Mouse (Mus musculus): Measurements from ENCODE around the gene Rps19.

- TF ChIP-seq CTCF (IDR thresholded peaks at IDR 0.05; ENCODE audit: extremely low read depth, insufficient read length, insufficient replicate concordance, low read depth, low read length) (peak; percentile 98; the same call in 1 of the 2 replicates), POLR2A (IDR thresholded peaks at IDR 0.05; ENCODE audit: low read depth, low read length) (no peak)
Measured at GRCm38 (mm10) chr7:24890281-24891216, 6.4 kb downstream of the Rps19 start.
